Mouse (Mus musculus) liver, embryonic 15.5 days (tissue): ENCODE data around the gene Ifi213. TPM values are rescaled to one million over a fixed set of nuclear protein-coding genes. Genes with fewer than 3 reads are reported as not detected.
"Not testable (repeated sequence)": the region's sequence is repeated elsewhere in the genome, so short reads cannot be mapped to it uniquely, and the experiment has no call there.

Source experiments
- ATAC-seq: fragments of 200-750 bp; cut with Nextera tagmentation; 2 replicates; pipeline ENCODE4 v1.8.0; 2017; ENCODE audit warnings: moderate number of reproducible peaks, mild to moderate bottlenecking, moderate library complexity; ENCODE audit not compliant: insufficient read depth
- H3K27ac ChIP-seq: fragments of 300-500 bp; sonication (generic); replicated peaks from 2 replicates; pipeline ENCODE4 v1.5.1; 2015; ENCODE audit warnings: mild to moderate bottlenecking, inconsistent platforms
- H3K27me3 ChIP-seq: fragments of 300-500 bp; sonication (generic); 2 replicates; pipeline ENCODE4 v1.6.1; 2015; ENCODE audit warnings: mild to moderate bottlenecking, inconsistent platforms
- H3K36me3 ChIP-seq: fragments of 300-500 bp; sonication (generic); replicated peaks from 2 replicates; pipeline ENCODE4 v1.6.1; 2015; ENCODE audit warnings: moderate library complexity, mild to moderate bottlenecking, inconsistent platforms
- H3K4me1 ChIP-seq: fragments of 300-500 bp; sonication (generic); replicated peaks from 2 replicates; pipeline ENCODE4 v1.6.1; 2015; ENCODE audit warnings: inconsistent platforms
- H3K4me2 ChIP-seq: fragments of 300-500 bp; sonication (generic); 2 replicates; pipeline ENCODE4 v1.6.1; 2015; ENCODE audit warnings: moderate library complexity, mild to moderate bottlenecking, inconsistent platforms
- H3K4me3 ChIP-seq: fragments of 300-500 bp; sonication (generic); replicated peaks from 2 replicates; pipeline ENCODE4 v1.5.1; 2015; ENCODE audit warnings: mild to moderate bottlenecking, inconsistent platforms
- H3K9ac ChIP-seq: fragments of 300-500 bp; sonication (generic); 2 replicates; pipeline ENCODE4 v1.6.1; 2015; ENCODE audit warnings: moderate library complexity, mild to moderate bottlenecking, inconsistent platforms
- H3K9me3 ChIP-seq: fragments of 300-500 bp; sonication (generic); replicated peaks from 2 replicates; pipeline ENCODE4 v1.6.1; 2016; ENCODE audit warnings: inconsistent platforms
- WGBS: fragments of 180-500 bp; shearing (Covaris S2); methylation state at CpG from one replicate; pipeline ENCODE4 v1.1.7; 2015; ENCODE audit warnings: mixed read lengths; ENCODE audit not compliant: insufficient replicate concordance; 5-methylcytosine and 5-hydroxymethylcytosine counted together
- microRNA-seq: library from miRNA; unstranded; fragments of <30 nt; microRNA quantifications from one replicate; pipeline ENCODE4, GENCODE M21; 2016
- polyA plus RNA-seq: library from polyadenylated mRNA; unstranded; fragments of >200 nt; fragmentation: Nextera tagmentation; extraction: Ambion mirVana; gene quantifications from 2 replicates; pipeline ENCODE4 v1.2.1, GENCODE M21; 2015

Gene Ifi213
- polyA plus RNA-seq, 1 experiment from 2014 or later = 0.38 TPM

DNA sequence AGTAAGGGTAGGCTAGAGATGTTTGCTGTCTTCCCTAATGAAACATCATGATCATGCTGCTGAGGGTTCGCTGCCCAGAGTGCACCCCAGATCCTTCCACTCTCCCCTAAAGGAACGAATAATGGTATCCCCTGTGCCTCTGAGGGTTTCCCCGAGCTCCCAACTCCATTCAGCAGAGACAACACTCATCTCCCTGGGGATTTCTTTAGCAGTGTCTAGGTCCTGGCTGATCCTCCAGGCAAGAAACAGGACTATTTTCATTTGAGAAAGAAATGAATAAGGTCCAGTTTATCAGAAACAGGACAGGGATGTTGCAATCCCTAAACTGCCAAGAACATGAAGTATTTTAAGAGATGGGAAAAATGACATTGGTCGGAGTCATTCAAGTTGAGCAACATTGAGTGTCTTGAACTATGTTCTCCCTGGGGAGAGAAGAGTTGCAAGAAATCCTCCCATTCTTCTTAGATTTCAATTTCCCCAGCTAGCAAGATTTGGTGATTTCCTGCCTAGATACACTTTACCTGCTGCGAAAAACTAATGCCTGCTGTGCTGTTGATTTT is 48.5 kb downstream of the Ifi213 start:
- H3K9me3 ChIP-seq, H3K27ac ChIP-seq, ATAC-seq, H3K9ac ChIP-seq, H3K36me3 ChIP-seq, H3K4me1 ChIP-seq, H3K4me2 ChIP-seq, H3K4me3 ChIP-seq, H3K27me3 ChIP-seq: not testable (repeated sequence)
- WGBS = 52% methylated on average over 5 of the region's 5 CpGs

DNA sequence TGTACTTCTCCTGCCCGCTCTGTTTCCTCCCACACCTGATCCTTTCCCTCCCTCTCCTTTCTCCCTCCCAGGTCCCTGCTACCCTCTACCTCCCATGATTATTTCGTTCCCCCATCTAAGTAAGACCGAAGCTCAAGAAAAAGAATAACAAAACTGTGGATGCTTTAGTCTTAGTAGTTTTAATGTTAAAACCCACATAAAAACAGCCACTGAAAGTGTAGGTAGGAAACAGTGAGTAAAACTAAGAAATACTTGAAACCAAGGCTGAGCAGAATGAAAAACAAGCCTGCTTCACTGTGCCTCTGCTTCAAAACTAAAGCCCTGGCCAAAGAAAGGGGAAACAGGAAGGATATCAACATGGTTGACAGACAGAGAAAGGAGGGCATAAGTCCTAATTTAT is 50.3 kb downstream of the Ifi213 start:
- not testable (repeated sequence) for H3K9ac ChIP-seq, H3K4me2 ChIP-seq, H3K27ac ChIP-seq, ATAC-seq, H3K27me3 ChIP-seq, H3K36me3 ChIP-seq, H3K9me3 ChIP-seq, H3K4me1 ChIP-seq, H3K4me3 ChIP-seq
- 56% methylated on average over 3 of the region's 3 CpGs for WGBS

DNA sequence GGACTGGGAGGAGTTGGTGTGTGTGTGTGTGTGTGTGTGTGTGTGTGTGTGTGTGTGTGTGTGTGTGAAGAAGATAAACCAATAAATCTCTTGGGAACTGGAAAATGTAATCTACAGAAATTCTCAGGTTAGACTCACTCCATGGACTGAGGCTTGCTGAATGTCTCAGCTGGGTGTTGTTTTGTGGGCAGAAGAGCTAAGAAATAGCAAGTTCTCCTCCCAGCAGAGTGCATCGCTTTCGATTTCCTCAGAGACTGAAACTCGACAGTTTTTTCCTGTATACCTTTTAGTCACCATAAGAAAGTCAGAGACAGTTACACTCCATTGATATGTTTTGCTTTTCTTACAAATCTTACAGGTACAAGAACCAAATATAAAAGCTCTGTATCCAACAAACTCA is 63.3 kb downstream of the Ifi213 start, which contains the start of gene Ifi214:
Gene Ifi214 (minus strand): TSS at position 167 of the 400 bp plus-strand sequence.
- H3K9ac ChIP-seq, H3K4me1 ChIP-seq, H3K27me3 ChIP-seq, H3K4me3 ChIP-seq, ATAC-seq, H3K9me3 ChIP-seq, H3K4me2 ChIP-seq, H3K27ac ChIP-seq, H3K36me3 ChIP-seq: not testable (repeated sequence)
- 68% methylated on average over 3 of the region's 3 CpGs for WGBS

DNA sequence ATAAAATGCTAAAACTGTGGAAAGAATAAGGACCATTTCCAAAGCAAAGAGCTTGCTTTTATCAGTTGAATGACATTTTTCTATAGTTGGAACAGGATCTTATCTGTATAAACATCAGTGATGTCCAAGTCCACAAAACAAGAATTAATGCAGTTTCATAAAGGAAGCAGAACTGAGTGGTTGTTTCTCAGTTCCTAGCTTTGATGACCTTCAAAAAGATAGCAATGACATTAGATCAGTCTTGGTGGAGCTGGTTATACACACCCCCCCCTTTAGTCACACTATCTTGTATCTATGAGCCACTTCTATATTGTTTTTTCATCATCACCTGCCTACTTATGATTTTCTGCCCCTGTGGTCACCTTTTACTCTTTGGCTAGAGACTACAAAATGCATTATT is 77.6 kb downstream of the Ifi213 start:
- H3K9ac ChIP-seq = no peak overlapping the region
- no peak overlapping the region for H3K4me3 ChIP-seq
- H3K4me2 ChIP-seq = no peak overlapping the region
- H3K4me1 ChIP-seq = no peaks in the 10 kb centered on the region
- H3K27ac ChIP-seq = no peak overlapping the region
- no peak for ATAC-seq
- no peaks in the 10 kb centered on the region for H3K36me3 ChIP-seq
- H3K27me3 ChIP-seq = no peaks in the 10 kb centered on the region
- H3K9me3 ChIP-seq = no peaks in the 10 kb centered on the region

Small RNAs within 50 kb of the gene (microRNA-seq; reads per million reads assigned to microRNA genes)
- gene Gm44339 (not detected), gene Gm44481 (not detected)

Other genes starting within 250 kb of the Ifi213 start
- 3.3 and 4.2 TPM in 2 replicates for gene Aim2, start 248.4 kb downstream of the Ifi213 start, polyA plus RNA-seq
- gene Cadm3, start 231.6 kb downstream of the Ifi213 start, polyA plus RNA-seq = 1.7 and 2.0 TPM in 2 replicates
- 0.10 and 0.18 TPM in 2 replicates for gene Ifi206, start 108.2 kb downstream of the Ifi213 start, polyA plus RNA-seq
- 0.02 TPM in 1 of 2 replicates, not detected in the other for gene Ifi214, start 63.3 kb downstream of the Ifi213 start, polyA plus RNA-seq
- gene Ifi209, start 31.6 kb upstream of the Ifi213 start, polyA plus RNA-seq = 0.83 and 0.90 TPM in 2 replicates
- not detected in 2 replicates for gene Ifi208, start 74.4 kb upstream of the Ifi213 start, polyA plus RNA-seq
- gene Ifi207, start 142.5 kb upstream of the Ifi213 start, polyA plus RNA-seq = 1.3 and 1.4 TPM in 2 replicates
- 4.5 and 4.9 TPM in 2 replicates for gene Ifi204, start 167.7 kb upstream of the Ifi213 start, polyA plus RNA-seq